Mouse (Mus musculus) heart, embryonic 15.5 days (tissue): Measurements from ENCODE around the gene AI837181. TPM values are rescaled to one million over a fixed set of nuclear protein-coding genes. Genes with fewer than 3 reads are reported as not detected.

Experiments
- ATAC-seq: fragments of 200-750 bp; cut with Nextera tagmentation; replicated peaks from 2 replicates; pipeline ENCODE4 v1.8.0; 2017; ENCODE audit warnings: low read depth, moderate TSS enrichment; ENCODE audit not compliant: insufficient number of reproducible peaks, insufficient read depth, low FRiP score
- H3K27ac ChIP-seq: fragments of 300-500 bp; sonication (generic); 2 replicates; pipeline ENCODE4 v1.5.1; 2015; ENCODE audit warnings: mild to moderate bottlenecking, inconsistent platforms
- H3K27me3 ChIP-seq: fragments of 300-500 bp; sonication (generic); 2 replicates; pipeline ENCODE4 v1.6.1; 2015; ENCODE audit warnings: inconsistent platforms
- H3K36me3 ChIP-seq: fragments of 300-500 bp; sonication (generic); 2 replicates; pipeline ENCODE4 v1.6.1; 2015; ENCODE audit warnings: mild to moderate bottlenecking, inconsistent platforms
- H3K4me1 ChIP-seq: fragments of 300-500 bp; sonication (generic); replicated peaks from 2 replicates; pipeline ENCODE4 v1.6.1; 2015; ENCODE audit warnings: inconsistent platforms
- H3K4me2 ChIP-seq: fragments of 300-500 bp; sonication (generic); 2 replicates; pipeline ENCODE4 v1.6.1; 2015; ENCODE audit warnings: inconsistent platforms, mild to moderate bottlenecking, moderate library complexity
- H3K4me3 ChIP-seq: fragments of 300-500 bp; sonication (generic); 2 replicates; pipeline ENCODE4 v1.5.1; 2015; ENCODE audit warnings: mild to moderate bottlenecking, inconsistent platforms
- H3K9ac ChIP-seq: fragments of 300-500 bp; sonication (generic); 2 replicates; pipeline ENCODE4 v1.6.1; 2015; ENCODE audit warnings: mild to moderate bottlenecking, inconsistent platforms
- H3K9me3 ChIP-seq: fragments of 300-500 bp; sonication (generic); replicated peaks from 2 replicates; pipeline ENCODE4 v1.6.1; 2016; ENCODE audit warnings: inconsistent platforms
- WGBS: fragments of 180-500 bp; shearing (Covaris S2); methylation state at CpG from one replicate; pipeline ENCODE4 v1.1.7; 2015; ENCODE audit warnings: mixed read lengths; 5-methylcytosine and 5-hydroxymethylcytosine counted together
- polyA plus RNA-seq: library from polyadenylated mRNA; unstranded; fragments of >200 nt; fragmentation: Nextera tagmentation; extraction: Ambion mirVana; gene quantifications from 2 replicates; pipeline ENCODE4 v1.2.1, GENCODE M21; 2015

Gene AI837181
- polyA plus RNA-seq, 1 experiment from 2014 or later, result 34.8 TPM

DNA sequence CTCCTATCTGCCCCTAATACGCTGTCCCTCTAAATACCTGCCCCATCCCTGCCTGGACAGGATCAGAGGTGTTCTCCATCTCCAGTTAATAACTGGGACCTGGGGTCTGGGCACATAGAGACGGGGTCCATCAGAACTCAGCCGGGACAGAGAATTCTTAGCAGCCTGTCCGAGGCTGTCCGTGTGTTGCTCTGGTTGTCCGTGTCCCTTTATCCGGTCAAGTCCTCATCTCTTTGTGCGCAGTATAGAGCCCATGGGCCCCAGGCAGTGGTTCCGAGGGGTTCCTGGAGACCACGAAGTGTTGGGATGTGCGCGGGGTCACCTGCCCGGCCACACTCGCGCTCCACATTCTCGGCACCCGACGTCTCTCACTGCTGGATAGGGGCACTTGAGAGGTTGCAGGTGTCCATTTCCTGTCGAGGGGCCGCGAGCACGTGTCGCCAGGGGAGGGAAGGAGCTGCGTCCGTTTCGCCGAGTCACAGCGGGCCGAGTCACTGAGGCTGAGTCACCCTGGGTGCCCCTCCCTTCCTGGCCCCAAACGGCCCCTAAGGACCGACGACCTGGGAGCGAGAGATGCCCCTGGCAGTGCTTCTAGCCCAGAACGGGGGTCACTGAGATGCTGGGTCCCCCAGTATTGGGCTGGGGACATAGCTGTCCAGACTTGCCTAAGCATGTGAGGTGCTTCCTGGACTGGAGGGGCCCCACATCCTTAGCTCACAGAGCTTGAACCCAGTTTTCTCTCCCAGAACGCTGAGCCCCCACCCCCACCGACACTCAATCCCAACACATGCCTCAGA lies 23.6 kb downstream of the AI837181 start:
- no peak overlapping the region for H3K27ac ChIP-seq
- H3K36me3 ChIP-seq, result no peaks in the 10 kb centered on the region
- H3K4me1 ChIP-seq, result peaks cover 20% of the 10 kb centered on the region
- peak overlapping the region; percentile 95 for H3K4me2 ChIP-seq
- H3K4me3 ChIP-seq, result peak overlapping the region; percentile 60
- peaks cover 54% of the 10 kb centered on the region for H3K27me3 ChIP-seq
- 7% methylated on average over 36 of the region's 36 CpGs for WGBS
- H3K9me3 ChIP-seq, result no peaks in the 10 kb centered on the region
- ATAC-seq, result no peak
- H3K9ac ChIP-seq, result peak overlapping the region; percentile 42; the same call in 1 of the 2 replicates

DNA sequence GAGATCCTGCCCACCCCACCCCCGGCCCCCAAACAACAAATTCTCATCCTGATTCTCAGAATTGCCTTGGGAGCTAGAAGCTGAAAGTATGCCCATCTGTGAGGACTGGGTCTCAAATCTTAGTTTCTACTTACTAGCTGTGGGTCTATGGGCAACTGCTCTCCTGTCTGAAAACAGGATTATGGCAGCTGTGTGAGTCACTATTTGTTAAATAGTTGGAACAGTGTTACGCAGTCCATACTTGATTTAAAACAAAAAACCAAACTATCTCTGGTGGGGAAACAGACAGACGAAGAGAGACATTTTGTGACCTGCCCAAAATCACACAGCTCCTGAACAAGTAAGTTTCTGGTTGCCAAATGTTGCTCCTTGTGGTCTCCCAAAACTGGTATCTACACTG lies 24.7 kb downstream of the AI837181 start:
- Histone ChIP-seq H3K4me3 (no peak overlapping the region), H3K36me3 (no peaks in the 10 kb centered on the region), H3K27ac (no peak overlapping the region), H3K9me3 (no peaks in the 10 kb centered on the region), H3K27me3 (peaks cover 53% of the 10 kb centered on the region), H3K4me1 (peaks cover 23% of the 10 kb centered on the region), H3K4me2 (no peak overlapping the region), H3K9ac (no peak overlapping the region)
- ATAC-seq, result no peak
- WGBS, result 65% methylated on average over 3 of the region's 3 CpGs

DNA sequence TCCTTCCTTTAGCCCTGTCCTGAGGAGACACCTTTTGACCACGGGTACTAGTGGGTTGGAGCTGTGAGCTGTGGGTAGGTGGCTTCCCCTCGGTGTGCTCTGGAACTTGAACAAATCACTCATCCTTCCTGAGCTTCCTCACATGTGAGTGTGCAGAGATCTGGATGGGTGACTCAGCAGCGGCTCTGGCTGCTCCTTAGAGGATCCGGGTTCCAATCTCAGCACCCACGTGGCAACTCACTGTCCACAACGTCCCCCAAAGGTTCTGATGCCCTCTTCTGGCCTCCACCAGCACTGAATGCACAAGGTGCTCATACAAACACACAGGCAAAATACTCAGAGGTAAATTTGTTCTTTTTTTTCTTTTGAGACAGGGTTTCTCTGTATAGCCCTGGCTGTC lies 26.8 kb downstream of the AI837181 start:
- H3K36me3 ChIP-seq, result no peaks in the 10 kb centered on the region
- WGBS, result 75% methylated on average over 6 of the region's 6 CpGs
- H3K27ac ChIP-seq, result no peak overlapping the region
- no peak overlapping the region for H3K4me3 ChIP-seq
- peaks cover 39% of the 10 kb centered on the region for H3K4me1 ChIP-seq
- H3K27me3 ChIP-seq, result peaks cover 38% of the 10 kb centered on the region
- ATAC-seq, result no peak
- no peak overlapping the region for H3K4me2 ChIP-seq
- no peaks in the 10 kb centered on the region for H3K9me3 ChIP-seq
- H3K9ac ChIP-seq, result no peak overlapping the region

DNA sequence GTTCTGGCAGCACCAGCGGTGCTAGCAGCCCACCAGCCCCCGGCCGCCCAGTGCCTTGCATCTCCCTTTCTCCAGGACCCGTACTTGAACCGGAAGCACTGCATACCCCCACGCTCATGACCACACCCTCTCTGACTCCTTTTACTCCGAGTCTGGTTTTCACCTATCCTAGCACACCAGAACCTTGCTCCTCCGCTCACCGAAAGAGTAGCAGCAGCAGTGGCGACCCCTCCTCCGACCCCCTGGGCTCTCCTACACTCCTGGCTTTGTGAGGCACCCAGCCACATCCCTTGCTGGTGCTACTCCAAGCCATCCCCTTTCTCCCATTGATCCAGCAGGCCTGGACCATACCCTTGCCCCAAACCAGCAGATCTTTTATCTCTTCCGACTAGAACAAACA lies 30.1 kb downstream of the AI837181 start:
- Histone ChIP-seq H3K27ac (peak overlapping the region; percentile 88; the same call in 1 of the 2 replicates), H3K36me3 (no peaks in the 10 kb centered on the region), H3K27me3 (peaks cover 6% of the 10 kb centered on the region; the same call in 1 of the 2 replicates), H3K4me2 (peak overlapping the region; percentile 94), H3K4me1 (peaks cover 34% of the 10 kb centered on the region), H3K9me3 (no peaks in the 10 kb centered on the region), H3K4me3 (peak overlapping the region; percentile 64), H3K9ac (peak overlapping the region; percentile 80; the same call in 1 of the 2 replicates)
- no peak for ATAC-seq
- 80% methylated on average over 11 of the region's 12 CpGs for WGBS

GRCm38 (mm10) chr19:5455568-5455967 lies 30.6 kb downstream of the AI837181 start:
- H3K4me3 ChIP-seq, result peak overlapping the region; percentile 64

GRCm38 (mm10) chr19:5456241-5456921 lies 31.4 kb downstream of the AI837181 start:
- no peaks in the 10 kb centered on the region for H3K9me3 ChIP-seq
- peak overlapping the region; percentile 64 for H3K4me3 ChIP-seq
- peak overlapping the region; percentile 94 for H3K4me2 ChIP-seq
- ATAC-seq, result peak; percentile 12; the same call in 1 of the 2 replicates
- H3K36me3 ChIP-seq, result no peaks in the 10 kb centered on the region
- H3K4me1 ChIP-seq, result peaks cover 42% of the 10 kb centered on the region
- H3K27ac ChIP-seq, result peak overlapping the region; percentile 88
- no peaks in the 10 kb centered on the region for H3K27me3 ChIP-seq
- peak overlapping the region; percentile 80 for H3K9ac ChIP-seq
- 3% methylated on average over 26 of the region's 26 CpGs for WGBS

More at GRCm38 (mm10) chr19:5455568-5455967, 30.6 kb downstream of the AI837181 start:
- peaks cover 36% of the 10 kb centered on the region for H3K4me1 ChIP-seq
- H3K9me3 ChIP-seq, result no peaks in the 10 kb centered on the region
- peak overlapping the region; percentile 80; the same call in 1 of the 2 replicates for H3K9ac ChIP-seq
- peak overlapping the region; percentile 88 for H3K27ac ChIP-seq
- peaks cover 1% of the 10 kb centered on the region; the same call in 1 of the 2 replicates for H3K27me3 ChIP-seq
- H3K36me3 ChIP-seq, result no peaks in the 10 kb centered on the region
- ATAC-seq, result no peak
- peak overlapping the region; percentile 94 for H3K4me2 ChIP-seq
- 62% methylated on average over 8 of the region's 8 CpGs for WGBS

DNA sequence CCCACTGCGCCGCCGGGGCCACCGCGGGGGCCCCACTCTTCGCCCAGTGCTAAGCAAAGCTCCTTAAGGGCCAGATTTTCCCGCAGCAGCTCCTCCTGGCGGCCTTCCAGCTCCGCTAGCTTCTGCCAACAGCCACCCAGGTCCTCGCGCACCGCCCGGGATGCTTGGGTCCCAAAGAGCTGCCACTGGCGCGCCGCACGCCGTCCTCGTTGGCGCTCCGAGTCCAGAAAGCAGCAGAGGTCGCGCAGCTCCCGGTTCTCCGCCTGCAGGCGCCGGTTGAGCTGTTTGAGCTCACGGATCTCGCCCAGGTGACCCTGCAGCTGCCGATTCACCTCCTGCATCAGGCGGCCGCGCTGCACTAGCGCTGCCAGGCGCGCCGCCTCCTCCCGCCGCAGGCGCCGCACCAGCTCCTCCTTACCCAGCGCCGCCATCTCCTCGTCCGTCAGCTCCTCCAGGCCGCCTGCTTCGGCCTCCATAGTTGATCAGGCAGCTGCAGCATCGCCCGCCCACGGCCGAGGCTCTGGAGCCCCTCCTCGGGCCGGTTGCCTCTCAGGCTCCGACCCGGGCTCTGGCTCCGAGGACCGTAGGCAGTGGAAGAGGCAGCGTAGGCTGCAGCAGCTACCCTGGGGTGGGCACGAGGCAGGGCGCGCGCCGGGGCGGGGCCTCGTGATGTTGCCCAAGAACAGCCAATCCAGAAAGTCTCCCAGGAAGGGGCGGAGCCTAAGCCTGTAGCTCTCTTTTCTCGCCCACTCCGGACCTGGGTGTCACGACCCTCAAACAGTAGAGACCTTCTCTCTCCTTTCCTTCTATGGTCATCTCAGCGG lies 32.2 kb downstream of the AI837181 start:
- Histone ChIP-seq H3K36me3 (no peaks in the 10 kb centered on the region), H3K4me1 (peaks cover 47% of the 10 kb centered on the region), H3K27me3 (no peaks in the 10 kb centered on the region), H3K4me2 (peak overlapping the region; percentile 94), H3K4me3 (peak overlapping the region; percentile 64), H3K27ac (peak overlapping the region; percentile 88), H3K9ac (peak overlapping the region; percentile 80), H3K9me3 (no peaks in the 10 kb centered on the region)
- under 1% methylated on average over 70 of the region's 70 CpGs for WGBS
- peak; percentile 89 for ATAC-seq

- Histone ChIP-seq H3K36me3 (peaks cover 5% of the 10 kb centered on the region), H3K4me2 (peak within 1 kb of the TSS; percentile 94), H3K27me3 (no peaks in the 10 kb centered on the region), H3K27ac (peak within 1 kb of the TSS; percentile 88), H3K4me1 (peaks cover 47% of the 10 kb centered on the region), H3K9ac (peak within 1 kb of the TSS; percentile 80), H3K4me3 (peak within 1 kb of the TSS; percentile 64), H3K9me3 (no peaks in the 10 kb centered on the region)
- no peak for ATAC-seq
- 16% methylated on average over 14 of the region's 14 CpGs for WGBS
These were observed 33.0 kb downstream of the AI837181 start, which contains the start of gene Ccdc85b for GRCm38 (mm10) chr19:5457746-5458442. Gene Ccdc85b (minus strand): TSS chr19:5457894.

GRCm38 (mm10) chr19:5459019-5459418 lies 34.1 kb downstream of the AI837181 start:
- H3K9me3 ChIP-seq, result no peaks in the 10 kb centered on the region
- H3K27ac ChIP-seq, result no peak overlapping the region
- H3K4me2 ChIP-seq, result no peak overlapping the region
- H3K27me3 ChIP-seq, result no peaks in the 10 kb centered on the region
- no peak for ATAC-seq
- WGBS, result 58% methylated on average over 7 of the region's 7 CpGs
- H3K4me3 ChIP-seq, result no peak overlapping the region
- H3K4me1 ChIP-seq, result peaks cover 53% of the 10 kb centered on the region
- peaks cover 11% of the 10 kb centered on the region for H3K36me3 ChIP-seq
- no peak overlapping the region for H3K9ac ChIP-seq

GRCm38 (mm10) chr19:5459896-5460295 lies 35.0 kb downstream of the AI837181 start:
- Histone ChIP-seq H3K4me2 (peak overlapping the region; percentile 76), H3K36me3 (peaks cover 13% of the 10 kb centered on the region), H3K9ac (peak overlapping the region; percentile 79), H3K27me3 (no peaks in the 10 kb centered on the region), H3K27ac (peak overlapping the region; percentile 81), H3K4me3 (peak overlapping the region; percentile 77), H3K9me3 (no peaks in the 10 kb centered on the region), H3K4me1 (peaks cover 56% of the 10 kb centered on the region)
- ATAC-seq, result no peak
- WGBS, result 22% methylated on average over 3 of the region's 3 CpGs
